Mouse (Mus musculus) hematopoietic stem cell, adult 5-6 weeks (primary cell): ENCODE measurements around the gene Ccnb3. TPM values are rescaled to one million over a fixed set of nuclear protein-coding genes. Genes with fewer than 3 reads are reported as not detected.
A peak's percentile ranks its signal among the peaks of the same experiment; 100 is the strongest.
"Not testable (repeated sequence)": the region's sequence is repeated elsewhere in the genome, so short reads cannot be mapped to it uniquely, and the experiment has no call there.

ENCODE experiments used
- ATAC-seq, 2 experiments: fragments of 125-278 bp in 1 of 2; replicated peaks in 1 of 2; 2 replicates each; pipeline ENCODE4 v1.8.0; 2016 to 2017; ENCODE audit warnings: inconsistent platforms in 2 of 2, mild to moderate bottlenecking in 2 of 2, moderate number of reproducible peaks in 2 of 2, low read depth in 1 of 2, moderate TSS enrichment in 1 of 2; ENCODE audit not compliant: low FRiP score in 2 of 2, poor library complexity in 2 of 2, severe bottlenecking in 2 of 2, insufficient read depth in 1 of 2, low TSS enrichment in 1 of 2
- total RNA-seq: library from RNA; stranded (forward); fragments of 172-1452, 232-1000 nt; gene quantifications from 2 replicates; pipeline ENCODE4 v1.2.3, GENCODE M21; 2017

The Ccnb3 gene
- total RNA-seq: not detected in 2 replicates

- no peak for ATAC-seq
Measured at GRCm38 (mm10) chrX:7041519-7041918, at the start of gene Ccnb3. Gene Ccnb3 (minus strand): TSS chrX:7041619.

- ATAC-seq: no peak
Measured at GRCm38 (mm10) chrX:7090323-7090722, 48.9 kb upstream of the Ccnb3 start.

DNA sequence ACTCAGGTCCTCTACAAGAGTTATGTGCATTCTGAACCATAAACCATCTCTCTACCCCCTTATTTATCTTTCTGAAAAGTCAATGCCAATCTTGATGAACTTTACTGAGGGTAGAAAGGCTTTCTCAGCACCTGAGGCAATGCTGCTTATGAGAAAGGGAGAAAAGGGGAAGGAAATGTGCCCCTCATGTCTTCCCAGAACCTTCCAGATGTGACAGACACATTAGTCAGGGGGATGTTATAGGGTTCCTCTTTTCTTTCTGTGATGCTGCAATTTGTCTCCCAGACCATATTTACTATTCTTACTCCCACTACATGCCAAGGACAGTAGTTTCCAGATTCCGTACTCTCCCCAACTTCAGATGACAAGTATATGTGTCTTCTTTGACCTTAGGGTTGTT is 44.5 kb upstream of the Ccnb3 start:
- ATAC-seq: peak; percentile 53 to 64; a peak in 3 of 4 replicates

GRCm38 (mm10) chrX:7079820-7080429 is 38.5 kb upstream of the Ccnb3 start:
- no peak for ATAC-seq

- ATAC-seq: no peak
Measured at GRCm38 (mm10) chrX:7068002-7068401, 26.6 kb upstream of the Ccnb3 start.

- no peak for ATAC-seq
Measured at GRCm38 (mm10) chrX:7067219-7067618, 25.8 kb upstream of the Ccnb3 start, which contains the start of gene Akap4. Gene Akap4 (plus strand): TSS chrX:7067519.

- ATAC-seq: no peak
Measured at GRCm38 (mm10) chrX:7064109-7064508, 22.7 kb upstream of the Ccnb3 start.

DNA sequence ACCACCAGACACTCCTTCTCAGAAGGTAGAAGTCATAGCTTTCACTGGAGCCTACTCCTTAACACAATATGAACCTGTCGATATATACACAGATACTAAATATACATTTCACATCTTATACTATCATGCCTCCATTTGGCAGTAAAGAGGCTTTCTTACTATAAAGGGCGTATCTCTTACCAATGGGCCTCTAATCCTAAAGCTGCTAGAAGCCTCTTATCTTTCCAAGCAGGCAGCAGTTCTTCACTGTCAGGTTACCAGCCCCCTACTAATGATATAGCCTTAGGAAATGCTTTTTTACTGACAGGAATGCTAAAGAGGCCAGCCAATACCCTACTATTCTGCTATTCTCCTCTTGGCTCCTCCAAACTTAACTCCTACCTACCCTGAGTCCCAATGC is 16.2 kb upstream of the Ccnb3 start:
- ATAC-seq: no peak

DNA sequence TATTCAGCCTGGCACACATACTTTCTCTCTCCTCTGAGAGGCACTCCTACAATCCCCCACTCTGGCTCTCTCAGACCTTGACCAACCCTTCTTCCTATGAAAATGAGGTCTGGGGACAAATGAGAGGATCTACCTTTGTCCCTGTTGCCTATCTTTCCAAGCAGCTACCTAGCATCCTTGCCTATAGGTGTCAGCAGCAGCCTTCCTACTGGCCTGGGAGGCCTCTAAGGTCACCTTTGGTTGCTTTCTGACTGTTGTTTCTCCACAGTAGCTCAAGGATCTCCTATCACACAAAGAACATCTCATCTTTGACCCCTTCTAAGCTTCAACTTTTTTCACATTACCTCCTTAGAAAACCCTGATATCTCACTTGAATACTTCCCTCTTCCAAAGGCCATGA is 15.6 kb upstream of the Ccnb3 start:
- no peak for ATAC-seq

GRCm38 (mm10) chrX:6983916-6984315 is 57.5 kb downstream of the Ccnb3 start:
- not testable (repeated sequence) for ATAC-seq

DNA sequence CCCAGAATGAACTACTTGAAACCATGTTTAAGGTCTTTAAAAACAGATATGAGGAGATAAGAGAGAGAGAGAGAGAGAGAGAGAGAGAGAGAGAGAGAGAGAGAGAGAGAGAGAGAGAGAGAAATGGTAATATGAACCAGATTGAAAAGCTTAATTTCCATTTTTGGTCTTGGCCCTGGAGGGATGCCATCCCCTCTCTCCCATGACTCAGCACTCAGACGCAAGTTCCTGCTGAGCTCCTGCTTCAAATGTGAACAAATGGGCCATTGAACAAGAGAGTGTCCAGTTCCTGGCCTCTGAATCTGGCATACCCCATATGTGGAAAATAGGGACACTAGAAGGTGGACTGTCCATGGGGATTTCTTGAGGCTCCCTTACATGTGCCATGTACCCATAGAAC is 69.5 kb downstream of the Ccnb3 start:
- ATAC-seq: no peak

DNA sequence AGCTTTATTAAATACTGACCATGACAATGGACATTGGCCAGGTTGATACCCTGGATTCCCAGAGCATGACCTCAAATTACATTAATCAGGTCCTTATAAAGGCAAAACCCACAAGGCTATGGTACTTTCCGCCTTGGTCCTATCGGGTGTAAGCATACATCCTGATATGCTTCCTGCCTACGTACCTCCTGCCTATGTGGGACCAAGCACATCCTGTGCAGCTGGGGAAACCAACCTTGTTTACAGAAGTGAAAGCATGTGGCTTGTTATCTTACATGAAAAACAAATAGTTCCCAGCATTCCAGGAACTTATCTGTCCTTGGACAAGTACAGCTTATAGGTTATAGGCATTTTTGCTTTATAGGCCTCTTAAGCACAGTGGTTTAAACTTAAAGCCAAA is 72.8 kb downstream of the Ccnb3 start:
- peak; percentile 86 to 88 for ATAC-seq

Other genes starting within 250 kb of the Ccnb3 start
- not detected in 2 replicates for gene Akap4, start 25.9 kb upstream of the Ccnb3 start, total RNA-seq